Mouse (Mus musculus) small intestine, adult 2 months (tissue): ENCODE data around the gene Ssna1. TPM values are rescaled to one million over a fixed set of nuclear protein-coding genes. Genes with fewer than 3 reads are reported as not detected.

Experiments used
- H3K27ac ChIP-seq: fragments of 200-500 bp; 2 replicates; pipeline ENCODE4 v1.5.1; 2012; ENCODE audit warnings: low read depth, low read length, control low read depth, inconsistent platforms; ENCODE audit not compliant: insufficient read depth
- H3K27me3 ChIP-seq: fragments of 200-500 bp; 2 replicates; pipeline ENCODE4 v1.6.1; 2012; ENCODE audit warnings: mild to moderate bottlenecking, moderate library complexity, low read length, inconsistent platforms; ENCODE audit not compliant: control insufficient read depth, insufficient read depth
- H3K36me3 ChIP-seq: fragments of 200-500 bp; 2 replicates; pipeline ENCODE4 v1.6.1; 2012; ENCODE audit warnings: mild to moderate bottlenecking, low read length, control low read depth, inconsistent platforms; ENCODE audit not compliant: control insufficient read depth, insufficient read depth
- H3K4me1 ChIP-seq: fragments of 200-500 bp; 2 replicates; pipeline ENCODE4 v1.6.1; 2012; ENCODE audit warnings: low read length, inconsistent platforms, mixed read lengths; ENCODE audit not compliant: control insufficient read depth, insufficient read depth, insufficient read length
- H3K4me3 ChIP-seq: fragments of 200-500 bp; 2 replicates; pipeline ENCODE4 v1.5.1; 2012; ENCODE audit warnings: low read depth, mild to moderate bottlenecking, control low read depth, inconsistent platforms, low read length, moderate library complexity
- CTCF ChIP-seq: fragments of 200-500 bp; IDR thresholded peaks from 2 replicates; pipeline ENCODE4 v1.5.1; 2012; ENCODE audit warnings: low read depth, mild to moderate bottlenecking, control low read depth, inconsistent platforms, low read length, moderate library complexity, mixed read lengths; ENCODE audit not compliant: insufficient replicate concordance, insufficient read length; ENCODE audit errors: extremely low read depth
- POLR2A ChIP-seq: fragments of 200-500 bp; IDR thresholded peaks from 2 replicates; pipeline ENCODE4 v1.6.1; 2012; ENCODE audit warnings: low read depth, mild to moderate bottlenecking, control low read depth, inconsistent platforms, low read length, moderate library complexity
- WGBS: fragments of 180-500 bp; shearing (Covaris S2); methylation state at CpG from one replicate; pipeline ENCODE4 v1.1.7; 2018; 5-methylcytosine and 5-hydroxymethylcytosine counted together
- polyA plus RNA-seq: library from polyadenylated mRNA; depleted of rRNA; stranded (reverse); fragments of >200 nt; gene quantifications from 2 replicates; pipeline ENCODE4 v1.2.3, GENCODE M21; 2012; rRNA removed

Ssna1 gene
- polyA plus RNA-seq: 40.7 and 55.9 TPM in 2 replicates

DNA sequence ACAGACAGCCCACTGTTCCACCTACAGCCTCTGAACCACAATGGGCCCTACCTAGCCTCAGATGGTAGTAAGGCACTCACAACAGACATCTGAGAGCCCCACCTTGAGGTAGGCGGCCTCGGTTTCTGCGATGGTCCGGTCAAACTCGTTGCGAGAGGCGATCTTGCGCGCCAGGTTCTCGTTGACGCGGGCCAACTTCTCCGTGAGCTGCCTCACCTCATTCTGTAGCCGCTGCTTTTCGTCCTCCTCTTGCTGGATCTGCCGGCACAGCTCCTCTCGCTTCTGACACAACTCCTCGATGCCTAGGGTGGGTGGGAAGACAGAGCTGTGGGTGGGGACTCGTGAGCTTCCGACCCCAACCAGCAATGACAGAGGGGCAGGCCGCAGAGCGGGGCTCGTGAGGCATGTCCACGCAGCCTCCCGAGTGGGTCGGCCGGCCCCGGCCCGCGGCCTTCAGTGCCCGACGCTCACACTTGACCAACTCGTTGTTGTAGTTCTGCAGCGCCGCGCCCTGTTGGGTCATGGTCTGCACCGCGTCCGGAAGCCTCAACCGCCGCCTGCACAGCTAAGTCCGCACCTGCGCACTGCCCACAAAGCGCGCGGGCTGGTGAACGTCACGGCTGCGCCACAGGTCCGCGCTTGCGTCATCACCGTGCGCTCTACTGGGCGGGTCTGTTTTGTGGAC, at the start of gene Ssna1, which contains the start of gene Anapc2:
Gene Ssna1, minus strand, starts transcription at position 612 of the 685 bp plus-strand sequence.
Gene Anapc2, plus strand, starts transcription at position 652 of the 685 bp plus-strand sequence.
- H3K36me3 ChIP-seq: peaks cover 51% of the 10 kb centered on the region

DNA sequence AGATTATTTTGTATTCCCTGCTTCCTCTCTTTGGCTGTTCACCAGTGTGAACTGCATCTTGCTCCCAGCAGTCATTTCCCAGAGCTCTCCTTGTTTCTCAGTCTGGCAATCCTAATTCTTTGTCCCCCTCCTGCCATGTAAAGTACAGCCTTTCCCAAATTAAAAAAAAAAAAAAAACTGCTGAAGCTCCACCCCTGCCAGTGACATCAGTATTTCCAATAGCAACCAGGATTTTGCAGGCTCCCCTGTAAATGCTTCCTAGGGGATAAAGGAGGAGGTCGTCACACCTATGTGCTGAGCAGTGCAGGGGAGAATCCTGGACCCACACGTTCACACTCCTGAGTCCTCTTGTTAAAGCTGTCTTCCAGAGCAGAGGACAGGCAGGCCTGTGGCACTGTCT, 47.8 kb upstream of the Ssna1 start:
- H3K4me1 ChIP-seq: peaks cover 5% of the 10 kb centered on the region; the same call in 1 of the 2 replicates
- TF ChIP-seq POLR2A (no peak), CTCF (no peak)
- H3K27me3 ChIP-seq: peaks cover 8% of the 10 kb centered on the region; the same call in 1 of the 2 replicates
- 29% methylated on average over 2 of the region's 2 CpGs for WGBS
- H3K4me3 ChIP-seq: no peak overlapping the region
- no peak overlapping the region for H3K27ac ChIP-seq
- no peaks in the 10 kb centered on the region for H3K36me3 ChIP-seq

More for the DNA sequence above, at the start of gene Ssna1, which contains the start of gene Anapc2:
- H3K4me1 ChIP-seq: peaks cover 14% of the 10 kb centered on the region
- TF ChIP-seq POLR2A (peak; percentile 13; the same call in 1 of the 2 replicates), CTCF (no peak)
- H3K27me3 ChIP-seq: no peaks in the 10 kb centered on the region
- peak within 1 kb of the TSS; percentile 45 for H3K27ac ChIP-seq
- H3K4me3 ChIP-seq: peak within 1 kb of the TSS; percentile 88
- under 1% methylated on average over 55 of the region's 55 CpGs for WGBS

DNA sequence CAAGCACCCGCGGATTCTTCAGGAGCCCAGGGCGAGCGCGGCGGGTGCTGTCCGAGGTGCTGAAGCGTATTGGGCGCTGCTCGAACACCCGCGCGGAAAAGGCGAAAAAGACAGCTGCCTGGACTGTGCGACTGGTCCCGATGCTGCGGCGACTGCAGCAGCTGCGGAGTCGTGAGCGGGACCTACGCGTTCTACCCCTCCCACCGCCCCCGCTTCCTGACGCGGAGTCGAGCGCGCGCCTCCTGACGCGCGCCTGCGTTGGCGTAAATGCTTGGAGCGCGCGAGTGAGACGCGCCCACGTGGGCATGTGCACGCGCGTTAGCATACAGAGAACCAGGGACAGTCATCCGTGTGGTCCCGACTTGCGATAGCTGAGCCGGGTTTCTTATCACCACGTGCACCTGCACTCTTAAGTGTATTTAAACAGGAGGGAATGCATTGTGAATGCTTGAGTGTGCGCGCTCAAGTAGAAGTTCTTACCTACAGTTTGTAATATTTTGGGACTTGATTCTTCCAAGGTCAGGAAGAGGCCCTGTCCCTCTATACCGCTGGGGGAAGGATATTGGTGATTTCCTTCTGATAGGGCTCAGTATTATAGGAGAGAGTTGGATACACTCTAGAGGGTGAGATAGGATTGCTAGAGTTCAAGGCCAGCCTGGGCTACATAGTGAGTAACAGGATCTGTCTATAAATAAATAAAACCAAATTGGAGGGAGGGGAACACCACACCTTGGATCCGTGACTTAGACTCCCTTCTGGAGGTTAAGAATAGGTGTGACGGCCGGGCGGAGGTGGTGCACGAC, 46.9 kb upstream of the Ssna1 start, which contains the start of gene Grin1:
Gene Grin1, minus strand, starts transcription at position 217 of the 803 bp plus-strand sequence.
- TF ChIP-seq CTCF (no peak), POLR2A (no peak)
- H3K27ac ChIP-seq: no peak within 1 kb of the TSS
- H3K27me3 ChIP-seq: peaks cover 8% of the 10 kb centered on the region; the same call in 1 of the 2 replicates
- H3K4me3 ChIP-seq: peak within 1 kb of the TSS; percentile 34
- H3K4me1 ChIP-seq: peaks cover 5% of the 10 kb centered on the region; the same call in 1 of the 2 replicates
- no peaks in the 10 kb centered on the region for H3K36me3 ChIP-seq
- WGBS: 9% methylated on average over 58 of the region's 58 CpGs

DNA sequence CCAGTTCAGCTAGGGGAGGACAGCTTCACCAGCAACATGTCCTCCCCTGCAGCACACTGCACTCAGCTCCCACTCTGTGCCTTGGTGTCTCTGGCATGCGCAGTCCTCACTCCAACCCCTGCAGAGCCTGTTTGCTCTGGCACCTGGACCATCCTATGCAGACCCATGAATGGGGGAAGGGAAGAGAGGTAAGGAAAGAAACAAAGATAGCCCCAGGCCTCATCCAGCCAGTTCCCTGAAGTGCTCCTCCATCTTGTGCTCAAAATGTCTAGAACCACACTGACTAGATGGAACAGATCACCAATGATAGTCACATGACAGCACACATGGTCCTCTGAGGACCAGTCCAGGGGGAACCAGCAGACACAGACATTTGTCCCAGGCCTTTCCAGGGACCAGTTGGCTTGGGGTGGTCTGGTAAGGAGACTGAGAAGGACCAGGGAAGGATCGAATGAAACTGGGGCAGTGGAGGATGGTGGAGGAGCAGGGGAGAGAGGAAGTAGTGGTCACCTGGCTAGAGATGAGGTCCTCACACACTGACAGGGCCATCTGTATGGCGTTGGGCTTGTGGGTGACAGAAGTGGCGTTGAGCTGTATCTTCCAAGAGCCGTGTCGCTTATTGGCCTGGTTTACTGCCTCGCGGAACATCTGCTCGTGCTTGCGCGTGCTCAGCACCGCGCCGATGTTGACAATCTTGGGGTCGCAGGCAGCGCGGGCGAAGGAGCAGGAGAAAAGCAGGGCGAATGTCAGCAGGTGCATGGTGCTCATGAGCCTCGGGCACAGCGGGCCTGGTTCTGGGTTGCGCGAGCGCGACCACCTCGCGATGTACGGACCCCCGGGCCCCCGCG, 46.1 kb upstream of the Ssna1 start:
- peaks cover 8% of the 10 kb centered on the region; the same call in 1 of the 2 replicates for H3K27me3 ChIP-seq
- peaks cover 5% of the 10 kb centered on the region; the same call in 1 of the 2 replicates for H3K4me1 ChIP-seq
- H3K27ac ChIP-seq: no peak overlapping the region
- TF ChIP-seq CTCF (no peak), POLR2A (no peak)
- H3K4me3 ChIP-seq: peak overlapping the region; percentile 21; the same call in 1 of the 2 replicates
- H3K36me3 ChIP-seq: no peaks in the 10 kb centered on the region
- 5% methylated on average over 31 of the region's 31 CpGs for WGBS

DNA sequence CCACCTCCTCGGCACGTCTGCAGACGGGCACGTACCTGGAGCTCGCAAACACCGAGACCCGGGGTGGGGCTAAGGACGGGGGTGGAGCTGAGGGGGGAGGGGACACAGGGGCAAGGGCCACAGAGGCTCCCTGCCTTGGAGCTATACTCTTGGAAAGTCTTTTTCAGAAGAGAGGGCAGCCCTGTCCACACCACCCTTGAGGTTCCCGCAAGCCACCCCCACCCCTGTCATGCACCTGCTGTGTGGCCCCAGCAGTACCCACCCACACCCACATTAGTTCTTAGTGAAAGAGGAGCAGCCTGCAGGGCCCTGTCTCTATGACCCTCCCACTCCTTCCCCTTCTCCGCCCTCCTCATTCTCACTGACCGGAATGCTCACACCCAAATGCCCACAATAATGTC, 39.3 kb upstream of the Ssna1 start:
- 4% methylated on average over 11 of the region's 11 CpGs for WGBS
- Histone ChIP-seq H3K4me1 (peaks cover 2% of the 10 kb centered on the region; the same call in 1 of the 2 replicates), H3K27ac (no peak overlapping the region), H3K27me3 (peaks cover 16% of the 10 kb centered on the region), H3K4me3 (0 out of 2 replicates have a peak overlapping the region, but pooled peaks have one; percentile 33), H3K36me3 (no peaks in the 10 kb centered on the region)
- TF ChIP-seq CTCF: no peak
- no peak for TF ChIP-seq POLR2A

DNA sequence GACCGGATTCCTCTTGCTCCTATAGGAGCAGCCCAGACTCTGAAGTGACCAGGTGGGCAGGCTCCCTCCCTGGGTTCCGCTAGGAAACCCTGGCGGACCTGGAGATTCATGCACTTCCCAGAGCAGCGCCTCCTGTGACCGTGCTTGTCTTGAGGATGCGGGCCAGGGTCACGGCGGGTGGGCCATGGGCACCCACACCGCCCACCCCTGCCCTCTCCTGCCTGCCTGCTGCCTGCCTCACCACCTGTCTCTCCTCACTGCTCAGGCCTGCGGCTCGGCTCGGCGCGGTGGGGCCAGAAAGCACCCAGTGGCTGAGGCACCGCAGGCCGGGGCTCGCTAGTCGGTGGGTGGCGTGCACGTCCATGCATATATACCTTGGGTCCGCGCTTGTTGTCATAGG, 38.7 kb upstream of the Ssna1 start:
- TF ChIP-seq CTCF: no peak
- TF ChIP-seq POLR2A: no peak
- Histone ChIP-seq H3K36me3 (no peaks in the 10 kb centered on the region), H3K4me3 (peak overlapping the region; percentile 33; the same call in 1 of the 2 replicates), H3K27ac (no peak overlapping the region), H3K4me1 (peaks cover 2% of the 10 kb centered on the region; the same call in 1 of the 2 replicates), H3K27me3 (peaks cover 16% of the 10 kb centered on the region)
- 5% methylated on average over 22 of the region's 22 CpGs for WGBS
